Mouse (Mus musculus) forebrain, embryonic 13.5 days (tissue): ENCODE results near the gene Kmo. TPM values are rescaled to one million over a fixed set of nuclear protein-coding genes. Genes with fewer than 3 reads are reported as not detected.

Experiments used
- ATAC-seq: fragments of 200-750 bp; cut with Nextera tagmentation; 2 replicates; pipeline ENCODE4 v1.8.0; 2017
- H3K27ac ChIP-seq: fragments of 300-500 bp; sonication (generic); 2 replicates; pipeline ENCODE4 v1.5.1; 2015; ENCODE audit warnings: inconsistent platforms, mild to moderate bottlenecking, moderate library complexity
- H3K27me3 ChIP-seq: fragments of 300-500 bp; sonication (generic); 2 replicates; pipeline ENCODE4 v1.6.1; 2015; ENCODE audit warnings: mild to moderate bottlenecking, inconsistent platforms
- H3K36me3 ChIP-seq: fragments of 300-500 bp; sonication (generic); 2 replicates; pipeline ENCODE4 v1.6.1; 2015; ENCODE audit warnings: mild to moderate bottlenecking, inconsistent platforms; ENCODE audit not compliant: poor library complexity, severe bottlenecking
- H3K4me1 ChIP-seq: fragments of 300-500 bp; sonication (generic); 2 replicates; pipeline ENCODE4 v1.6.1; 2015; ENCODE audit warnings: inconsistent platforms
- H3K4me2 ChIP-seq: fragments of 300-500 bp; sonication (generic); 2 replicates; pipeline ENCODE4 v1.6.1; 2015; ENCODE audit warnings: inconsistent platforms, mild to moderate bottlenecking, moderate library complexity
- H3K4me3 ChIP-seq: fragments of 300-500 bp; sonication (generic); 2 replicates; pipeline ENCODE4 v1.5.1; 2015; ENCODE audit warnings: mild to moderate bottlenecking, inconsistent platforms
- H3K9ac ChIP-seq: fragments of 300-500 bp; sonication (generic); 2 replicates; pipeline ENCODE4 v1.6.1; 2015; ENCODE audit warnings: mild to moderate bottlenecking, inconsistent platforms
- H3K9me3 ChIP-seq: fragments of 300-500 bp; sonication (generic); replicated peaks from 2 replicates; pipeline ENCODE4 v1.6.1; 2016; ENCODE audit warnings: inconsistent platforms
- WGBS: fragments of 180-500 bp; shearing (Covaris S2); methylation state at CpG from one replicate; pipeline ENCODE4 v1.1.7; 2015; 5-methylcytosine and 5-hydroxymethylcytosine counted together
- polyA plus RNA-seq: library from polyadenylated mRNA; unstranded; fragments of >200 nt; fragmentation: Nextera tagmentation; extraction: Ambion mirVana; gene quantifications from 2 replicates; pipeline ENCODE4 v1.2.1, GENCODE M21; 2015

The Kmo gene
- polyA plus RNA-seq, 1 experiment from 2014 or later: not detected

DNA sequence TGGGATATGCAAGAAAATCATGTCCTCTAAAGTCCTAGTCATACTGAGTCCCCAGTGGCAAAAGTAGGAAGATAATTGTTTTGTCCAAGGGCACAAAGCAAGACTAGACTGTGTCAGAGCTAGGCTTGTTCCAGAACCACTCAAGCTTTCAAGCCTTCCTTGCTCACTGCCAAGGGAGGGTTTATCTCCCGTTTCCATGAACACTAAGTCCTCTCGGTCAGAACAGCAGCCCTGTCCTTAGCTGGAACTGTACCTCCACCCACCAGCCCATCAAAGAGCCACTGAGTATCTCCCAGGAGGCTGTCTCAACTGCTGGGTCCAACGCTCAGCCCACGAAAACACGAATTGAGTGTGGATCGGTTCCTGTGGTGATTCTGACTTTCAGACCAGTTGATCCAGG lies 54.9 kb downstream of the Kmo start:
- Histone ChIP-seq H3K4me3 (no peak overlapping the region), H3K36me3 (no peaks in the 10 kb centered on the region), H3K27ac (no peak overlapping the region), H3K9ac (no peak overlapping the region), H3K9me3 (no peaks in the 10 kb centered on the region), H3K27me3 (no peaks in the 10 kb centered on the region), H3K4me1 (no peaks in the 10 kb centered on the region), H3K4me2 (no peak overlapping the region)
- 88% methylated on average over 6 of the region's 6 CpGs for WGBS
- ATAC-seq: no peak

DNA sequence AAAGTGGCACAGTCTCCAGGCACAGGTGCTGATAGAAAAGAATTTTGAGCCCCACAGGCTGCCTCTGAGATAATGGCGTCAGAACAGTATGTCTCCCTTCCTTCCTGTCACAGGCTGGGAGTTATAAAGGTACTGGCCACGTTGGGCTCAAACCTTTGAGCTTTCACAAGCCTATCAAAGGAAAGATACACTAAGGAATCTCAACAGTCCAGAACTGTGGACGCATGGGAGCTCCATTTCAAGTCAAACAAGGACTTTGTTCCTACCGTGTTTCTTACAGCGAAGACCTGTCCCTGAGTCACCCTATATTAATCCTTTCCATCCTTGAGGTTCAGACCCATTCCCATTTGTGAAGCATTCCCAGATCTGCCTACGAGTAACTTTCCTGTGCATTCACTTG lies 57.3 kb downstream of the Kmo start:
- no peaks in the 10 kb centered on the region for H3K36me3 ChIP-seq
- H3K4me1 ChIP-seq: no peaks in the 10 kb centered on the region
- WGBS: 88% methylated on average over 6 of the region's 6 CpGs
- no peak overlapping the region for H3K27ac ChIP-seq
- H3K4me3 ChIP-seq: no peak overlapping the region
- no peaks in the 10 kb centered on the region for H3K27me3 ChIP-seq
- no peak overlapping the region for H3K9ac ChIP-seq
- H3K9me3 ChIP-seq: no peaks in the 10 kb centered on the region
- H3K4me2 ChIP-seq: no peak overlapping the region
- ATAC-seq: no peak

DNA sequence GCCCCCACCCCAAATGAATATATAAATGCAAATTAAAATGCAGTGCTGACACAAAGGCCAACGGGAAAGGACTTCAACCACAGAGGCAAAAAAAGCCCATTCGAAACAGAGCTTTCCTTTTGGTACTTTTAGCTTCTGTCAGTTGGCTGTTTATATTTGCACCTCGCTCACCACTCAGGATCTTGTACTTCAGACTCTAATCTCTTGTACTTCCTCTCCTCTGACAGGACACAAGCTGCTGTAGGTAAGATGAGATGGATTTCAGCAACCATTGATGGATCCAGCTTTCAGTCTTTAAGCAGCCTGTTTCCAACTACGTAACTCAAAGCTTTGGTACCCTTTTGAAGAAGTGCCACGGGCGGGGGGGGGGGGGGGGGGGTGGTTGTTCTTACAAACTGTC lies 60.8 kb downstream of the Kmo start:
- H3K36me3 ChIP-seq: peaks cover 6% of the 10 kb centered on the region
- 76% methylated on average over 6 of the region's 6 CpGs for WGBS
- H3K9me3 ChIP-seq: no peaks in the 10 kb centered on the region
- no peak overlapping the region for H3K9ac ChIP-seq
- H3K27me3 ChIP-seq: no peaks in the 10 kb centered on the region
- no peak for ATAC-seq
- no peak overlapping the region for H3K4me2 ChIP-seq
- H3K4me3 ChIP-seq: no peak overlapping the region
- H3K27ac ChIP-seq: no peak overlapping the region
- H3K4me1 ChIP-seq: no peaks in the 10 kb centered on the region

DNA sequence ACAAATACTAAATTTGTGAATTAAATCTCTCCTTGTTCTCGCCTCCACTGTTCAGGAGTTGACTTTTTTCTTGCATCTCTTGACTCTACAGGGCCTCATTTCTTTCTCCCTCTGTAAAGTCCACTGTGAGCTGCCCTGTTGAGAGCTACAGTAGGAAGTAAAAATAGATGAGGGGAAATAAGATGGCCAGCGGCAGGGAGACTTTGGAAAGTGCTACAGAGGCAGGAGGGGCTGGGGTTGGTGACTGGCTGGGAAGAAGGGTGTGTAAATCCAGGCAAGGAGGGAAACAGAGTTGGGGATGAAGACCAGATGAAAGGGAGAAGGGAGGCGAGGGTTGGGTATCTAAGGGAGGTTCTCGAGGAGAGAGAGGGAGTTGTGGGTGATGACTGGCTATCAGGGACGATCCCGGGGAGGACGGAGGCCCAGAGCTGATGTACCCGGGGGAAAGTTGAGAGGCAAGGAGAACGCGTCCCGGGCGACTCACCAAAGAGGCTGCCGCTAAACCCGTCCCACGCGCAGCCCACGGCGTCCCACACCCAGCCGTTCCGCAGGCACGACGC lies 71.6 kb downstream of the Kmo start:
- Histone ChIP-seq H3K9ac (peak overlapping the region; percentile 84), H3K9me3 (no peaks in the 10 kb centered on the region), H3K27me3 (no peaks in the 10 kb centered on the region), H3K4me2 (peak overlapping the region; percentile 82), H3K4me1 (peaks cover 20% of the 10 kb centered on the region), H3K4me3 (peak overlapping the region; percentile 74), H3K27ac (peak overlapping the region; percentile 85), H3K36me3 (peaks cover 13% of the 10 kb centered on the region)
- under 1% methylated on average over 20 of the region's 22 CpGs for WGBS
- no peak for ATAC-seq

DNA sequence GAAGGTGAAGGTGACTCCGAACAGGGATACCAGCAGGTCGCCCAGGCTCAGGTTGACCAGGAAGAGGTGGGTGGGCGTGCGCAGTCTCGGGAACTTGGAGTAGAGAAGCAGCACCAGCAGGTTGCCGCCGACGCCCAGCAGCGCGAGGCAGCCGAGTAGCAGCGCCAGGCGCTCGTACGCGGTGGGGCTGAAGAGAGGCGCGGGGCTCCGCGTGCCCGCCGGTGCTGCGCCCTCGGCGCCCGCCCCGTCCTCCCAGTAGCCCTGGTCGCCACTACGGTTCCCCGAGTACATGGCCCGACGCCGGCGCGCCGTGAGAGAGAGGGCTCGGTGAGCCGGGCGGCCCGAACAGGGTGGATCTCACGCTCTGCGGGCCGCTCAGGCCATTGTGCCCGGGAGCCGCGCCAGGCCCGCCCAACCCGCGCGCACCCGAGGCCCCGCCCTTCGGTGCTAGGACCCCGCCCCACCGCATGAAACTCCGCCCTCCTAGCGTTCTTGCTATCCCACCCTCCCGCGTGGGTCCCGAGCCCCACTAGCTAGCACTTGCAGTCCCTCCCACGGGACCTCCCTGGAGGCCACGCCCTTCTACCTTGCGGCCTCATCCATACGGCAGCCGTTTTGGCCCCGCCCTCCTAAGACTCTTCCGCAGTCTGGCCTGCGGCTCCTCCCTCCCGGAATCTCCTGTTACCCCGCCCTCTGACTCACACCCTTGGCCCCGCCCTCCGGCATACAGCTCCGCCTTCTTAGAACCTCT lies 72.2 kb downstream of the Kmo start, which contains the start of the genes Opn3 and Chml:
Gene Opn3 (minus strand): TSS at position 531 of the 751 bp plus-strand sequence.
Gene Chml (minus strand): TSS at position 656 of the 751 bp plus-strand sequence.
- Histone ChIP-seq H3K4me1 (peaks cover 20% of the 10 kb centered on the region), H3K9me3 (no peaks in the 10 kb centered on the region), H3K27me3 (no peaks in the 10 kb centered on the region), H3K9ac (peak within 1 kb of the TSS; percentile 84), H3K36me3 (peaks cover 8% of the 10 kb centered on the region), H3K4me2 (peak within 1 kb of the TSS; percentile 82), H3K4me3 (peak within 1 kb of the TSS; percentile 74), H3K27ac (peak within 1 kb of the TSS; percentile 85)
- ATAC-seq: peak; percentile 97
- under 1% methylated on average over 37 of the region's 73 CpGs for WGBS

DNA sequence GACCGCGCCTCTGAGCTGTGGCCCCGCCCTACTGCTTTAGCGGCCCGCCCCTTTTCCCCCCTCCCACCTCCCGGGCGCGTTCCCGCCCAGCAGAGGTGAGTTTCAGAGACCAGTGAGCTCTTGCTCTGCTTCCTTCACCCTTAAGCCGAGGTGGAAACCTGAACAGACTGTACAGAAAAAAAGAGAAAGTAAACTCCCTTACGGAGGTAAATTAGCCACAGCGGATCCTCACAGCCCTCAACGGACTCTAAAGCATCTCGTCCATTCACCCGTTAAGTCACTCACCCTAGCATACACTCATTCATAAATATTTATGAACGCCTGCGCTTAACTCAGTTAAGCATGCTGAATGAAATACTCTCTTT lies 72.8 kb downstream of the Kmo start:
- Histone ChIP-seq H3K36me3 (peaks cover 3% of the 10 kb centered on the region; the same call in 1 of the 2 replicates), H3K4me1 (peaks cover 20% of the 10 kb centered on the region), H3K9me3 (no peaks in the 10 kb centered on the region), H3K27me3 (no peaks in the 10 kb centered on the region), H3K9ac (no peak overlapping the region), H3K4me3 (peak overlapping the region; percentile 74), H3K4me2 (peak overlapping the region; percentile 82), H3K27ac (no peak overlapping the region)
- ATAC-seq: no peak; the same call in 1 of the 2 replicates
- WGBS: under 1% methylated on average over 17 of the region's 17 CpGs

DNA sequence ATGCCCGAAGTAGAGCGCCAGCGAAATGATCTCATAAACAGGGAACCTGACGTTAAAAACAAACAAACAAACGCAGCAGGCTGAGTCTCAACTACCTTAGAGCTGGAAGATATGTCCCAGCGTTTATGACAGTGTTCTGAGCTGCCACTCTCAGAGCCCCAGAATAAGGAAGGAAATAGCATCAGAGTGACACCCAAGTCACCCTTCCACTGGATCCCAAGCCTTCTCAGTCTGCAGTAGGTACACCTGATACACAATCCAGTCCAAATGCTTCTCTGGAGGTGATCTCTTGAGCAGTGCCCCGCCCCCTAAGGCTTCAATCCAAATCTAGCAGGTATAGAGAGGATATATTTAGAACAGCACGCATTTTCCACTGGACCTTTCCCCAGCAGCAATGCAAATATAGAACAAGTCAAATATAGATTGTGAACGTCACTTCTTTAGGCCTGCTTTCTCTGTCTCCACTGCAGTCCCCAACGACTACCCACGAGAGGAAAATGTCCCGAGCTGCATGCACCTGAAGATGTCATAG lies 73.3 kb downstream of the Kmo start:
- WGBS: 39% methylated on average over 12 of the region's 12 CpGs
- Histone ChIP-seq H3K27me3 (no peaks in the 10 kb centered on the region), H3K9ac (no peak overlapping the region), H3K9me3 (no peaks in the 10 kb centered on the region), H3K4me1 (peaks cover 20% of the 10 kb centered on the region), H3K4me2 (peak overlapping the region; percentile 82), H3K36me3 (no peaks in the 10 kb centered on the region), H3K27ac (no peak overlapping the region), H3K4me3 (peak overlapping the region; percentile 74)
- ATAC-seq: peak; percentile 6; the same call in 1 of the 2 replicates

DNA sequence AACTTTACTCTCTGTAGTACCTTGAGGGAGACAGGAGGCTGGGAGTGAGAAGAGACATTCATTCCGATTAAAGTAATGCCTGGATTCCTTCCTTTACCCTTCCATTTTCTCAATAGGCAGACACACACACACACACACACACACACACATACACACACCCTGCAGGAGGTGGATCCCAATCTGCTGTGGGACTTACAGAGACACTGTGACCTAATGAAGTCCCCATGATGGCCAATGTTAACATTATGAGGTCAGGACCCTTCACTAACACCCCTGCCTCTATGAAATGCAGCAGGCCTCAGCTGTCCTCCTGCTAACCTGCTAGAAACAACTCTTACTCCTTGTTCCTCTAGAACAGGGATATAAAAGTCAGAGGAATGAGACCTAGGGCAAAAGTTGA lies 78.1 kb downstream of the Kmo start, which contains the start of gene Wdr64:
Gene Wdr64 (plus strand): TSS at position 301 of the 400 bp plus-strand sequence.
- Histone ChIP-seq H3K27ac (no peak within 1 kb of the TSS), H3K4me1 (no peaks in the 10 kb centered on the region), H3K36me3 (no peaks in the 10 kb centered on the region), H3K27me3 (no peaks in the 10 kb centered on the region), H3K9me3 (no peaks in the 10 kb centered on the region), H3K9ac (no peak within 1 kb of the TSS), H3K4me3 (no peak within 1 kb of the TSS), H3K4me2 (no peak within 1 kb of the TSS)
- no peak for ATAC-seq
- WGBS: 54% methylated on average over 1 of the region's 1 CpGs

DNA sequence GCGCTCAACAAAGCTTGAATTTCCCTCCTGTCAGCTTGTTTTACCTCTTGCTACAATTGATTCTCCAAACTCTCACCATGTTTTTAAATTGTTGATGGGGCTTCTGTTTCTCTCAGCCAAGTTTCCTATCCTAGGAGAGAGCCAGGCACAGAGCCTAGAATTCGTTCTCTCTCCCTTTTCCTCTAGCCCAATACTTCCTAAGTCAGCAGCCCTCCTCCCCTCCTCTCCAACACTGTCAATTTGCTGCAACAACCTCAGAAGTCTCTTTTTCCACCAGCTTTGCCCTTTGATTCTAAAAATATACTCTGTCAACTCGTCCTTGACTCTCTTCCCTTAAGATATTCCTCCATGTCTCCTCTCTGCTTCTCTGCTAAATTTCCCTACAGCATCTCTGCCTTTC lies 79.2 kb downstream of the Kmo start:
- no peak overlapping the region for H3K4me3 ChIP-seq
- H3K9ac ChIP-seq: no peak overlapping the region
- H3K4me2 ChIP-seq: no peak overlapping the region
- H3K27ac ChIP-seq: no peak overlapping the region
- 79% methylated on average over 3 of the region's 3 CpGs for WGBS
- H3K4me1 ChIP-seq: no peaks in the 10 kb centered on the region
- no peak for ATAC-seq
- no peaks in the 10 kb centered on the region for H3K36me3 ChIP-seq
- H3K27me3 ChIP-seq: no peaks in the 10 kb centered on the region
- H3K9me3 ChIP-seq: no peaks in the 10 kb centered on the region

DNA sequence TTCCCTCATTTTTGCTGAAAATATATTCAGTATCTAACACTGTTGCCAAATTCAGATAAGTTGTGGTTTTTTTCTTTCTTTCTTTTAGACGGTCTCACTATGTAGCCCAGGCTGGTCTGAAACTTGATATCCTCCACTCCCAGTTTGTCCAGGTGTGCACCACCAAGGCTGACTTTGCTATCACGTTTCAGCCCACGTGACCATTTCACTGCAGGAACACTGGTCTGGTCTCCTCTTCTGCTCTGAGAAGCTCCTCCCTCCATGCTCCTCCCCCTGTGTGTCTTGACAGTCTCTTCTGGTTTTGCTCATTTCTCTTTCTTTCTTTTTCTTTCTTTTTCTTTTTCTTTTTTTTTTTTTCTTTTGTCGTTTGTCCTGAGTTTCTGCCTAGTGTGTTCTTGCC lies 79.6 kb downstream of the Kmo start:
- Histone ChIP-seq H3K9me3 (no peaks in the 10 kb centered on the region), H3K27me3 (no peaks in the 10 kb centered on the region), H3K4me1 (no peaks in the 10 kb centered on the region), H3K36me3 (no peaks in the 10 kb centered on the region), H3K4me2 (no peak overlapping the region), H3K4me3 (no peak overlapping the region), H3K9ac (no peak overlapping the region), H3K27ac (no peak overlapping the region)
- 41% methylated on average over 4 of the region's 4 CpGs for WGBS
- no peak for ATAC-seq

DNA sequence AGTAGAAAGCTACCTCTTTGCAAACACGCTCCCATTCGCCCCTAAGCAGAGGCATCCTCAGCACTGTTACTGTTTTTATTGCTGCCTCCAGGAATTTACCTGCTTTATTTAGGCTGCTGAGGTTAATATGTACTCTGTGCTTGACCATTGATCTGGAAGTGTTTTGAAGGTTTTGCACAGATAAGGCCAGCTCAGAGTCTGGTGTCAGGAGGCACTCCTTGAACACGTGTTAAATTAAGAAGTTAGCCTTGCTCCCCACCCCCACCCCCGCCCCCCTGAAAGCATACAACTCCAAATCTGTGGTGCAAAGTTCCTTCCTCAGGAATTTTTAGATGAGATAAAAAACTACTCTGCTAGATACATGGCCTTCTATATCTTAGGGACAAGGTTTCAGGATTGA lies 81.0 kb downstream of the Kmo start:
- Histone ChIP-seq H3K4me3 (no peak overlapping the region), H3K9ac (no peak overlapping the region), H3K36me3 (no peaks in the 10 kb centered on the region), H3K27ac (no peak overlapping the region), H3K9me3 (no peaks in the 10 kb centered on the region), H3K4me1 (no peaks in the 10 kb centered on the region), H3K4me2 (no peak overlapping the region), H3K27me3 (no peaks in the 10 kb centered on the region)
- 81% methylated on average over 4 of the region's 4 CpGs for WGBS
- ATAC-seq: no peak

DNA sequence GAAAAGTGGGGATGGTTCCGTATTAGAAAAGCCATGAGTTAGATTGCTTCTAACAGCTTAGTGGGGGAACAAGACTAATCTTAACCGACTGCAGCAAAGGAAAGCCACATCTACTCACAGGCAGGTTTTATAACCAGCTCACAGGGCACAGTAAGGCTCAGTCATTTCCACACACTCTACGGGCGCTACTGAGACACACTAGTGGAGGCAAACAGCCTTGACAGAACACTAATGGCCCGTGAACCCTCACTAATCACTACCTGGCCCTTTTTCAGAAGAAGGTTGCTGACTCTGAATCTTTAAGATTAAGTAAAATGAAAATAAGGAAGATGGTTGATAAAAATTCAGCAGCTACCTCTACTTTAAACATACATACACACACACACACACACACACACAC lies 87.4 kb downstream of the Kmo start:
- no peak for ATAC-seq
- Histone ChIP-seq H3K4me3 (no peak overlapping the region), H3K36me3 (no peaks in the 10 kb centered on the region), H3K27ac (no peak overlapping the region), H3K9ac (no peak overlapping the region), H3K27me3 (no peaks in the 10 kb centered on the region), H3K9me3 (no peaks in the 10 kb centered on the region), H3K4me1 (no peaks in the 10 kb centered on the region), H3K4me2 (no peak overlapping the region)
- 88% methylated on average over 5 of the region's 5 CpGs for WGBS
